Mouse (Mus musculus) hematopoietic multipotent progenitor cell, adult 10-12 weeks (in vitro differentiated cells): Measurements from ENCODE around the gene Gm17455. TPM values are rescaled to one million over a fixed set of nuclear protein-coding genes. Genes with fewer than 3 reads are reported as not detected.

ENCODE experiments used
- polyA plus RNA-seq: library from polyadenylated mRNA; stranded (reverse); fragments of >175 nt; gene quantifications from 2 replicates; pipeline ENCODE4 v1.2.3, GENCODE M21; 2012; ENCODE audit warnings: low replicate concordance

Gene Gm17455
- 1.1 and 5.4 TPM in 2 replicates for polyA plus RNA-seq

DNA sequence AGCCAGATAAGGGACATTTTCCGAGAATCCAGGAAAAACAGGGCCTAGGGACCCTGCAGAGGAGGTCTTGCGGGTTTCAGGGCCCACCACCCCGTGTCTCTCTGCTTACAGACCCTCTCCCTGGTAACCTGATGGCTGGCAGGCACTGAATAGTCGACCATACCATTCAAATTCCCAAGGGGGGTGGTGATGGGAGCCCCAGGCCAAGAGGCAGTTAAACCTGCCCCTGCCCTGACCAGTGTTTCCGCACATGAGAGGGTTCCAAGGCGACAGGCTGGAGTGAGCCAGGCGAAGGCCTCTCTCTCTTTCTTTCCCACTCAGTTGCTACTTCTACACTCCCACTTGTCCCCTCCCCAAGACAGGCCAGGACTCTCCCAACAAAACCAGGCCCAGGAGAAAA lies at the start of gene Gm17455:
Gene Gm17455, plus strand, starts transcription at position 278 of the 400 bp plus-strand sequence.

Other genes starting within 250 kb of the Gm17455 start
- gene Chst3, start 180.5 kb upstream of the Gm17455 start, polyA plus RNA-seq, result 125 and 176 TPM in 2 replicates
- gene Psap, start 122.1 kb upstream of the Gm17455 start, polyA plus RNA-seq, result 675 and 1,291 TPM in 2 replicates
- gene Vsir, start 52.9 kb upstream of the Gm17455 start, polyA plus RNA-seq, result 361 and 442 TPM in 2 replicates